Mouse (Mus musculus) hindbrain, embryonic 11.5 days (tissue): ENCODE data around the gene Tm4sf5. TPM values are rescaled to one million over a fixed set of nuclear protein-coding genes. Genes with fewer than 3 reads are reported as not detected.

Experiments
- ATAC-seq: fragments of 200-750 bp; cut with Nextera tagmentation; 2 replicates; pipeline ENCODE4 v1.8.0; 2017; ENCODE audit warnings: mild to moderate bottlenecking, moderate TSS enrichment, moderate library complexity; ENCODE audit not compliant: low FRiP score
- DNase-seq: peaks from one replicate; pipeline ENCODE4 v3.0.0-alpha.2; 2015; ENCODE audit warnings: low spot score
- H3K27ac ChIP-seq: fragments of 300-500 bp; sonication (generic); 2 replicates; pipeline ENCODE4 v1.5.1; 2014; ENCODE audit warnings: mild to moderate bottlenecking, low read depth, low read length
- H3K27me3 ChIP-seq: fragments of 300-500 bp; sonication (generic); 2 replicates; pipeline ENCODE4 v1.6.1; 2014; ENCODE audit warnings: mild to moderate bottlenecking, low read length, moderate library complexity, mixed read lengths; ENCODE audit not compliant: control insufficient read depth, insufficient read depth
- H3K36me3 ChIP-seq: fragments of 300-500 bp; sonication (generic); 2 replicates; pipeline ENCODE4 v1.6.1; 2014; ENCODE audit warnings: mild to moderate bottlenecking, low read length, moderate library complexity, mixed read lengths; ENCODE audit not compliant: control insufficient read depth, insufficient read depth
- H3K4me1 ChIP-seq: fragments of 300-500 bp; sonication (generic); replicated peaks from 2 replicates; pipeline ENCODE4 v1.6.1; 2014; ENCODE audit warnings: low read length, mixed read lengths; ENCODE audit not compliant: control insufficient read depth, insufficient read depth
- H3K4me2 ChIP-seq: fragments of 300-500 bp; sonication (generic); replicated peaks from 2 replicates; pipeline ENCODE4 v1.6.1; 2014; ENCODE audit warnings: mild to moderate bottlenecking, low read depth, low read length
- H3K4me3 ChIP-seq: fragments of 300-500 bp; sonication (generic); 2 replicates; pipeline ENCODE4 v1.5.1; 2014; ENCODE audit warnings: low read depth, low read length
- H3K9ac ChIP-seq: fragments of 300-500 bp; sonication (generic); 2 replicates; pipeline ENCODE4 v1.6.1; 2014; ENCODE audit warnings: low read depth, low read length
- H3K9me3 ChIP-seq: fragments of 300-500 bp; sonication (generic); 2 replicates; pipeline ENCODE4 v1.6.1; 2016; ENCODE audit warnings: low read length; ENCODE audit not compliant: control insufficient read depth
- WGBS: fragments of 180-500 bp; shearing (Covaris S2); extraction: QIAGEN DNeasy Blood & Tissue Kit; methylation state at CpG from one replicate; pipeline ENCODE4 v1.1.7; 2014; 5-methylcytosine and 5-hydroxymethylcytosine counted together
- polyA plus RNA-seq: library from polyadenylated mRNA; unstranded; fragments of >200 nt; fragmentation: Nextera tagmentation; extraction: Ambion mirVana; gene quantifications from 2 replicates; pipeline ENCODE4 v1.2.1, GENCODE M21; 2014

Gene Tm4sf5
- polyA plus RNA-seq = 0.45 TPM in 1 of 2 replicates, not detected in the other

GRCm38 (mm10) chr11:70504970-70505369 is at the start of gene Tm4sf5:
Tm4sf5 (plus strand) TSS chr11:70505244.
- DNase-seq = no peak
- Histone ChIP-seq H3K36me3 (no peaks in the 10 kb centered on the region), H3K4me2 (no peak within 1 kb of the TSS), H3K27me3 (no peaks in the 10 kb centered on the region), H3K4me1 (no peaks in the 10 kb centered on the region), H3K9ac (no peak within 1 kb of the TSS), H3K4me3 (no peak within 1 kb of the TSS), H3K9me3 (no peaks in the 10 kb centered on the region), H3K27ac (no peak within 1 kb of the TSS)
- no peak for ATAC-seq
- 79% methylated on average over 9 of the region's 9 CpGs for WGBS

DNA sequence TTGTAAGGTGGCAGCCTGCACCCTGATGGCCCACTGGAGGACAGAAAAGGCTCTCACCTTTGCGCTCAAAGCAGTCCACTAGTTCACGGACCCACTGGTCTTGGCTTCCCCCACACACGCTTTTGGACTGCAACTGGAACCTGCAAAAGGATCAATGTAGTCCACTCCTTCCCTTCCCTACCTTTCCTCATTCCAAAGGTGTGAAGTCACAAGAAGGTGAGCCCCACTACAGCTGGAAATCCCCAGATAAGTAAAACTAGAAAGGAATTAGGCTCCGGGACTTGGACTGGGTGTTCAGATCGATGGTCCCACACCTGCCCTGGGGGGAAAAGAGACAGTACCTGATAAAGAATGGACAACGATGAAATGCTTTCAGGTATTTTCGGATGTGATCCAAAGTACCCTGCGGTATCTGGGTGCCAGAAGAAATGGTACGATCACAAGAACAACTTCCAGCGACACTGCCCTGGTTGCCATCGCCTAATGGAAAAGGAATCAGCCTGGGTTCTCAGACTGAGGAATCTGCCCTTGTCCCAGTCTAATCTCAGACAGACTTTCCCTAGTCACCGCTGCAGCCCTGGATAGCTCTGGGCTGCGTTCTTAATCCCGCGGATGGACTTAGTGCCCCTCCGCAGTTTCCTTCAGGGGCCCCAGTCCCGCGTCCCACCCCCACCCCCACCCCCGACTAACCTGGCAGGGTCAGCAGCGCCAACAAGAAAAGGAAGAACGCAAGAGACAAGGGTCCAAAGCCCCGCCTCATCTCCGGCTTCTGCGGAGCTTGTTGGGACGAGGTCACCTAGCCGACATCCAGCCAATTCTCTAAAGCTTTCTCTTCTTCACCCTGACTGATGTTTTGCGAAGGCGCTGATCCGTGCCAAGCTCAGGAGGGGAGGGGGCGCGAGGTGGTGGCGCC is 46.1 kb upstream of the Tm4sf5 start, which contains the start of gene Zmynd15:
Gene Zmynd15 (plus strand): TSS at position 746 of the 913 bp plus-strand sequence.
- Histone ChIP-seq H3K27ac (no peak within 1 kb of the TSS), H3K9ac (peak within 1 kb of the TSS; percentile 53), H3K9me3 (no peaks in the 10 kb centered on the region), H3K4me2 (peak within 1 kb of the TSS; percentile 79), H3K27me3 (peaks cover 21% of the 10 kb centered on the region), H3K4me3 (peak within 1 kb of the TSS; percentile 38), H3K4me1 (no peaks in the 10 kb centered on the region), H3K36me3 (no peaks in the 10 kb centered on the region)
- ATAC-seq (no peak), DNase-seq (peak; percentile 21)
- WGBS = 19% methylated on average over 30 of the region's 32 CpGs

DNA sequence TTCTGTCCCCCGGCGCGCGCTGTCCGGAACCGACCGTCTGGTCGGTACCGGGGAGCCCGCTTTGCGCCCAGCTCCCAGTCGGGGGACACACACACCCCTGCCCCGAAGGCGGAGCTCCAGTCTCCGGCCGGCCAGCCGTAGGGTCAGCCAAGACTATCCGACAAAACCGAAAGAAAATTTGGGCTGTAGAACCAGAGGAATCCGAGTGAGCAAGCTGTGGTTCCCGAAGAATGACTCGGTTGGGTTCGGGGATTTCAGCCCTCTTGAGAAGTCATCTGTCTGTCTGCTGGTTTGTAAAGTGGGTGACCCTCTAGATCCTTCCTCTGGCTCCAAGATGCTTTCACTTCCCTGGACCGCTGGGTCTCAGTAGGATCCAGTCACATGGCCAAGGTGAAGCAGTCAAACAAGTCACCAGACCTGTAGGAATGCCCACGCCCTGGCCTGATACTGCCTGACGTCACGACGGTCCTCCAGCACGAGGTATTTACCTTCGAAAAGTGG is 45.4 kb upstream of the Tm4sf5 start, which contains the start of gene Cxcl16:
Gene Cxcl16 (minus strand): TSS at position 384 of the 501 bp plus-strand sequence.
- Histone ChIP-seq H3K9ac (peak within 1 kb of the TSS; percentile 53), H3K27me3 (peaks cover 22% of the 10 kb centered on the region), H3K4me1 (no peaks in the 10 kb centered on the region), H3K36me3 (no peaks in the 10 kb centered on the region), H3K9me3 (no peaks in the 10 kb centered on the region), H3K27ac (no peak within 1 kb of the TSS), H3K4me2 (peak within 1 kb of the TSS; percentile 79), H3K4me3 (peak within 1 kb of the TSS; percentile 38)
- no peak for ATAC-seq
- peak; percentile 35 for DNase-seq
- 5% methylated on average over 30 of the region's 30 CpGs for WGBS

GRCm38 (mm10) chr11:70463970-70464369 is 41.1 kb upstream of the Tm4sf5 start:
- no peaks in the 10 kb centered on the region for H3K36me3 ChIP-seq
- no peak overlapping the region for H3K27ac ChIP-seq
- 75% methylated on average over 5 of the region's 5 CpGs for WGBS
- H3K4me3 ChIP-seq = no peak overlapping the region
- H3K27me3 ChIP-seq = peaks cover 24% of the 10 kb centered on the region
- ATAC-seq (no peak), DNase-seq (no peak)
- no peak overlapping the region for H3K4me2 ChIP-seq
- H3K9ac ChIP-seq = no peak overlapping the region
- H3K4me1 ChIP-seq = no peaks in the 10 kb centered on the region
- H3K9me3 ChIP-seq = no peaks in the 10 kb centered on the region

- no peak overlapping the region for H3K4me3 ChIP-seq
- 18% methylated on average over 16 of the region's 16 CpGs for WGBS
- no peak overlapping the region for H3K9ac ChIP-seq
- no peaks in the 10 kb centered on the region for H3K4me1 ChIP-seq
- H3K4me2 ChIP-seq = no peak overlapping the region
- H3K27ac ChIP-seq = no peak overlapping the region
- no peaks in the 10 kb centered on the region for H3K9me3 ChIP-seq
- no peaks in the 10 kb centered on the region for H3K36me3 ChIP-seq
- ATAC-seq (no peak), DNase-seq (peak; percentile 36)
- H3K27me3 ChIP-seq = peaks cover 18% of the 10 kb centered on the region
Observed at GRCm38 (mm10) chr11:70465211-70465610, 39.8 kb upstream of the Tm4sf5 start.

DNA sequence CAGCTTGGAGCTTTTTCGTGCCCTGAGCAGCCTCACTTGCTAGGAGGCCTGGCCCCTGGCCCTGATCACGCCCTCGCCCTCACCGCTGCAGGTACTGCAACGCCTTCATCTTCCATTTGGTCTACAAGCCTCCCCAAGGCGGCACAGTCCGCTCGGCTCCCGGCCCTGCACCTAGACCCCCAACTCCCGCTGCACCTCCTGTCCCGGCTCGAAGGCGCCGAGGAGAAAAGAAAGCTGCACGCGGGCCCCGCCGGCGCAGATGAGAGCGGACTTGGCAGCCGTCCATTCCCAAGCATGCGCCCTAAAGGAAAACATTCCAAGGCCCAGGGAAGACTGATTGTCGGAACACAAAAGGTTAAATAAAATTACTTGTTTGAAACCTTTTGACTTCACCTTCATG is 39.2 kb upstream of the Tm4sf5 start:
- Histone ChIP-seq H3K27ac (no peak overlapping the region), H3K9ac (no peak overlapping the region)
- 13% methylated on average over 23 of the region's 23 CpGs for WGBS

GRCm38 (mm10) chr11:70467902-70468619 is 37.0 kb upstream of the Tm4sf5 start:
- Histone ChIP-seq H3K27me3 (peaks cover 10% of the 10 kb centered on the region; the same call in 1 of the 2 replicates), H3K4me2 (no peak overlapping the region), H3K4me3 (no peak overlapping the region), H3K4me1 (no peaks in the 10 kb centered on the region), H3K27ac (no peak overlapping the region), H3K9me3 (no peaks in the 10 kb centered on the region), H3K36me3 (no peaks in the 10 kb centered on the region), H3K9ac (no peak overlapping the region)
- ATAC-seq (no peak), DNase-seq (no peak)
- WGBS = 84% methylated on average over 5 of the region's 5 CpGs

More for the DNA sequence above, 39.2 kb upstream of the Tm4sf5 start:
- no peaks in the 10 kb centered on the region for H3K9me3 ChIP-seq
- H3K4me2 ChIP-seq = peak overlapping the region; percentile 22; the same call in 1 of the 2 replicates
- H3K27me3 ChIP-seq = peaks cover 12% of the 10 kb centered on the region
- H3K36me3 ChIP-seq = no peaks in the 10 kb centered on the region
- peak overlapping the region; percentile 3; the same call in 1 of the 2 replicates for H3K4me3 ChIP-seq
- no peaks in the 10 kb centered on the region for H3K4me1 ChIP-seq
- no peak for ATAC-seq
- DNase-seq = peak; percentile 18

DNA sequence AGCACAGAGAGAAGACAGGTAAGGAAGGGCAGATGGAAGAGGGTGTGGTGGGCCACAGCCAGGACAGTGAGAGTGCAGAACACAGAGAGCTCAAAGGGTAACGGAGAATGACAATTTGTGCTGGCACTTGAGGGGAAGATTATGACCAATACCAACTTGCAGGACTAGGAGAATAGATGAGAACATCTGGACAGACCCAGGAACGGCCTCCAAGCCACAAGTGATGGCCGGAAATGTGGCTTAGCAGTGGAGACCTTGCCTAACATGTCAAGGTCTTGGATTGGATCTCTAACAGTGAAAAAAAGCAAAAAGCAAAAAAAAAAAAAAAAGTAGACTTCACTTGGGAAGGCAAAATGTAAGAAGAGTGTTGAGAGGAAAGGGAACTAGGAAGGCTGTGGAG is 35.3 kb upstream of the Tm4sf5 start:
- no peak overlapping the region for H3K27ac ChIP-seq
- no peaks in the 10 kb centered on the region for H3K9me3 ChIP-seq
- no peak overlapping the region for H3K4me2 ChIP-seq
- ATAC-seq (no peak), DNase-seq (no peak)
- 96% methylated on average over 3 of the region's 3 CpGs for WGBS
- no peaks in the 10 kb centered on the region for H3K36me3 ChIP-seq
- no peak overlapping the region for H3K4me3 ChIP-seq
- H3K4me1 ChIP-seq = no peaks in the 10 kb centered on the region
- H3K27me3 ChIP-seq = peaks cover 8% of the 10 kb centered on the region; the same call in 1 of the 2 replicates
- H3K9ac ChIP-seq = no peak overlapping the region
